Mouse (Mus musculus): ENCODE data around the gene Pif1. TPM values are rescaled to one million over a fixed set of nuclear protein-coding genes. Genes with fewer than 3 reads are reported as not detected.

Pif1 gene
- 12.2 and 15.7 TPM in 2 replicates for total RNA-seq (2012; rRNA removed)
- 11.2 and 13.3 TPM in 2 replicates for total RNA-seq (2014; rRNA removed)
- 12.3 and 14.5 TPM in 2 replicates for polyA plus RNA-seq (2012; ENCODE audit: insufficient read length, low read depth)

DNA sequence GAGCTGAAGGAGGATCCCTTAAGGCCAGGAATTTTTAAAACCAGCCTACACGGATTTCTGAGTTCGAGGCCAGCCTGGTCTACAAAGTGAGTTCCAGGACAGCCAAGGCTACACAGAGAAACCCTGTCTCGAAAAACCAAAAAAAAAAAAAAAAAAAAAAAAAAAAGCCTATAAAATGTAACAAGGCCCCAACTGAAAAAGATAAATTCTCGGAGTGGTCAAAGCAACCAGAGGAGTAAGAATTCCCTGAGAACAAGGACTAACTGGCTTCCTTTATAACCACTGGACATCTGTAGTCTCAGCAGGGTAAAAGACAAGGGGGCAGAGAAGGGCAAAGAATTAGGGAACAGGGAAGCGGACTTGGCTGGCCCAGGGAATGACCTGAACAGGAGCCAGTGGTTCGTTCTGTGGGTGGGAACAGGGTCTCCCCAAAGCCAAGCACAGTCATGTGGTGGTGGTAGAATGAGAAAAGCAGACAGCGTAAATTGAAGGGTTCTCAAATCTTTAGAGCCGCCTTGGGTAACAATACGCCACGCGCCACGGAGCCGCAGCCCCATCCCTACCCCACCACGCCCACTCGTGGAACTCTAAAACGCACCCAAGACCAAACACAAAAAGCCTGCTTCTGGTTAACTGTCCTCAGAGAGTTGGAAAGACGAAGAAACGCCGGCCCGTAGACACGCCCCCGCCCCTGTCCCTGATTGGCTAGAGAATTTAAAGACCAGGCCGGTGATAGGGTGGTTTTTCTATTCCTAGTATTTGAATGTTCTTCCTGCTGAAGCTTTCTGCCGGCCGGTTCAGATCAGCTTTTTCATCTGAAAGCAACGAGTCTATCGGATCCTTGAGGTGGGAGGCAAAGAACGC lies at the start of gene Pif1:
Pif1 (plus strand) TSS at position 755 of the 864 bp plus-strand sequence.
- no peak within 1 kb of the TSS for H3K27ac ChIP-seq (ENCODE audit: insufficient read depth, low read depth)
- TF ChIP-seq TBP (conservative IDR thresholded peaks at IDR 0.05; ENCODE audit: low read depth, low read length) (peak; percentile 86), MAX (IDR thresholded peaks at IDR 0.05; ENCODE audit: low read length) (peak; percentile 69; the same call in 1 of the 2 replicates), POLR2A (IDR thresholded peaks at IDR 0.05; ENCODE audit: low read depth, low read length) (peak; percentile 81), ZKSCAN1 (IDR thresholded peaks at IDR 0.05; ENCODE audit: borderline replicate concordance, low read depth, low read length) (no peak), KAT2A (IDR thresholded peaks at IDR 0.05; ENCODE audit: insufficient replicate concordance, low read length) (0 out of 2 replicates have a peak, but pooled peaks have one; percentile 13), NELFE (IDR thresholded peaks at IDR 0.05; ENCODE audit: low read depth, low read length) (peak; percentile 56), MYC (IDR thresholded peaks at IDR 0.05; ENCODE audit: low read depth, low read length) (0 out of 2 replicates have a peak, but pooled peaks have one; percentile 43), MXI1 (IDR thresholded peaks at IDR 0.05; ENCODE audit: low read depth, low read length) (peak; percentile 62; the same call in 1 of the 2 replicates), SIN3A (IDR thresholded peaks at IDR 0.05; ENCODE audit: low read length) (peak; percentile 93), CHD1 (IDR thresholded peaks at IDR 0.05; ENCODE audit: low read depth, low read length) (no peak), BHLHE40 (IDR thresholded peaks at IDR 0.05; ENCODE audit: low read depth, low read length) (0 out of 2 replicates have a peak, but pooled peaks have one; percentile 12), ZMIZ1 (IDR thresholded peaks at IDR 0.05; ENCODE audit: low read depth, low read length) (peak; percentile 54), NRF1 (IDR thresholded peaks at IDR 0.05; ENCODE audit: low read depth, low read length) (no peak), TCF12 (IDR thresholded peaks at IDR 0.05; ENCODE audit: low read depth, low read length) (peak; percentile 35; the same call in 1 of the 2 replicates)
- peaks cover 12 to 28% of the 10 kb centered on the region in 2 experiments for H3K36me3 ChIP-seq (replicated peaks in 1 of 2; ENCODE audit: control insufficient read depth in 1 of 2, insufficient read depth in 1 of 2, low read length in 1 of 2)
- H3K27me3 ChIP-seq (replicated peaks) = no peaks in the 10 kb centered on the region
- DNase-seq (ENCODE audit: extremely low read depth) = peak; percentile 89
- H3K4me2 ChIP-seq (ENCODE audit: insufficient read depth, low read depth, poor library complexity, severe bottlenecking) = peak within 1 kb of the TSS; percentile 83
- peak within 1 kb of the TSS; percentile 43; the same call in 1 of the 2 replicates for H3K9ac ChIP-seq (ENCODE audit: insufficient read depth, low read depth)
- peak within 1 kb of the TSS; percentile 76 to 98 (median 77) for H3K4me3 ChIP-seq (replicated peaks in 1 of 3; ENCODE audit: low read depth in 2 of 3, low read length in 2 of 3, poor library complexity in 1 of 3)
- in situ Hi-C loops (cut with MboI; ENCODE audit: low pct_ligation_motif_present, low pct_unique_long_range_greater_than_20kb, low sequenced_read_pairs) = loop anchor here (10.0 kb wide), 1 partner anchor 142 kb away; no protein-coding TSS in a partner anchor
- H3K4me1 ChIP-seq (ENCODE audit: control insufficient read depth in 1 of 2, insufficient read depth in 2 of 2) = peaks cover 8 to 34% of the 10 kb centered on the region in 2 experiments; a peak in 3 of 4 replicates
- H3K79me2 ChIP-seq (replicated peaks; ENCODE audit: control insufficient read depth, extremely low read depth, insufficient read depth, poor library complexity, severe bottlenecking) = peaks cover 5% of the 10 kb centered on the region; the same call in 1 of the 2 replicates
- dilution Hi-C loops (cut with MboI; ENCODE audit: extremely low pct_ligation_motif_present, extremely low pct_unique_long_range_greater_than_20kb, low sequenced_read_pairs) = no loop called here
- H3K9me3 ChIP-seq (replicated peaks; ENCODE audit: low read length) = no peaks in the 10 kb centered on the region

GRCm38 (mm10) chr9:65537901-65538630 lies 48.9 kb upstream of the Pif1 start:
- Histone ChIP-seq H3K4me3 (replicated peaks in 1 of 3; ENCODE audit: low read depth in 2 of 3, low read length in 2 of 3, poor library complexity in 1 of 3) (no peak overlapping the region), H3K27ac (ENCODE audit: insufficient read depth, low read depth) (peak overlapping the region; percentile 97), H3K4me1 (ENCODE audit: control insufficient read depth in 1 of 2, insufficient read depth in 2 of 2) (peaks cover 23 to 87% of the 10 kb centered on the region in 2 experiments), H3K27me3 (replicated peaks) (no peaks in the 10 kb centered on the region), H3K9me3 (replicated peaks; ENCODE audit: low read length) (peaks cover 6% of the 10 kb centered on the region), H3K79me2 (replicated peaks; ENCODE audit: control insufficient read depth, extremely low read depth, insufficient read depth, poor library complexity, severe bottlenecking) (no peaks in the 10 kb centered on the region), H3K4me2 (ENCODE audit: insufficient read depth, low read depth, poor library complexity, severe bottlenecking) (no peak overlapping the region), H3K36me3 (replicated peaks in 1 of 2; ENCODE audit: control insufficient read depth in 1 of 2, insufficient read depth in 1 of 2, low read length in 1 of 2) (no peaks in the 10 kb centered on the region), H3K9ac (ENCODE audit: insufficient read depth, low read depth) (peak overlapping the region; percentile 8; the same call in 1 of the 2 replicates)
- dilution Hi-C loops (cut with MboI; ENCODE audit: extremely low pct_ligation_motif_present, extremely low pct_unique_long_range_greater_than_20kb, low sequenced_read_pairs) = no loop called here
- DNase-seq (ENCODE audit: extremely low read depth) = no peak
- in situ Hi-C loops (cut with MboI; ENCODE audit: low pct_ligation_motif_present, low pct_unique_long_range_greater_than_20kb, low sequenced_read_pairs) = loop anchor here (5.0 kb wide), 1 partner anchor 39 kb away; no protein-coding TSS in a partner anchor
- peak; percentile 32 for TF ChIP-seq ETS1 (conservative IDR thresholded peaks at IDR 0.05; ENCODE audit: low read depth, low read length)
- TF ChIP-seq IRF4 (IDR thresholded peaks at IDR 0.05; ENCODE audit: low read depth, low read length) = peak; percentile 55; the same call in 1 of the 2 replicates
- TF ChIP-seq JUND (conservative IDR thresholded peaks at IDR 0.05; ENCODE audit: low read depth, low read length) = no peak
- TF ChIP-seq MAZ (IDR thresholded peaks at IDR 0.05; ENCODE audit: low read depth, low read length) = no peak
- TF ChIP-seq MXI1 (IDR thresholded peaks at IDR 0.05; ENCODE audit: low read depth, low read length) = no peak
- no peak for TF ChIP-seq CHD2 (IDR thresholded peaks at IDR 0.05; ENCODE audit: low read length)
- TF ChIP-seq TCF12 (IDR thresholded peaks at IDR 0.05; ENCODE audit: low read depth, low read length) = 0 out of 2 replicates have a peak, but pooled peaks have one; percentile 29
- no peak for TF ChIP-seq ZNF384 (IDR thresholded peaks at IDR 0.05; ENCODE audit: low read depth, low read length)
- no peak for TF ChIP-seq ELF1 (IDR thresholded peaks at IDR 0.05; ENCODE audit: low read depth, low read length)
- TF ChIP-seq RCOR1 (conservative IDR thresholded peaks at IDR 0.05; ENCODE audit: low read depth, low read length) = no peak
- TF ChIP-seq USF1 (IDR thresholded peaks at IDR 0.05; ENCODE audit: low read depth, low read length) = no peak
- no peak for TF ChIP-seq HCFC1 (IDR thresholded peaks at IDR 0.05; ENCODE audit: low read depth, low read length)
- no peak for TF ChIP-seq POLR2AphosphoS2 (IDR thresholded peaks at IDR 0.05; ENCODE audit: low read depth, low read length)
- TF ChIP-seq MYC (IDR thresholded peaks at IDR 0.05; ENCODE audit: low read depth, low read length) = no peak
- no peak; the same call in 1 of the 2 replicates for TF ChIP-seq EP300 (IDR thresholded peaks at IDR 0.05; ENCODE audit: low read length)
- no peak for TF ChIP-seq RAD21 (IDR thresholded peaks at IDR 0.05; ENCODE audit: low read depth, low read length)
- no peak for TF ChIP-seq NRF1 (IDR thresholded peaks at IDR 0.05; ENCODE audit: low read depth, low read length)
- no peak for TF ChIP-seq SIN3A (IDR thresholded peaks at IDR 0.05; ENCODE audit: low read length)
